Mouse (Mus musculus): Measurements from ENCODE around the gene Tep1.
A peak's percentile ranks its signal among the peaks of the same experiment; 100 is the strongest.

Tep1 gene

GRCm38 (mm10) chr14:50795261-50795935, 75.0 kb downstream of the Tep1 start:
- no peak for DNase-seq (ENCODE audit: low read depth, low spot score)

GRCm38 (mm10) chr14:50788157-50788556, 82.2 kb downstream of the Tep1 start:
- DNase-seq (ENCODE audit: low read depth, low spot score), result no peak

DNA sequence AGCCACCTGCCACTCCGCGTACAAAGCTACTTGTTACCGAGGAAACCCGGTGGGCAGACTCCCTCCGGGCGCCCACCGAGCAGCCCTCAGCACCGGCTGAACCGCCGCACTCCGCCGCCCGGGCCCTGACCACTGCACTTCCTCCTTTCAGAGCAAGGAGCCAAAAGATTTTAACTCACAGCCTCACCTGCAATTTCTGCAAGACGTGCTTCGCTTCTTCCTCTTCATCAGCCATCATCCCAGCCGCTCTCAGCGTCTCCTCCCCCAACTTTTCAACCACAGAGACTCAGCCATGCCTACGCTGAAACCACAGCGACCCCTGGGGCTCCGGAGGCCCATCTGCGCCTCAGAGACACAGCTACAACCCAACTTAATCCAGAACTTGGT, 85.1 kb downstream of the Tep1 start, which contains the start of gene Ttc5:
TSS of gene Ttc5 (minus strand) at position 269 of the 387 bp plus-strand sequence.
- DNase-seq (ENCODE audit: low read depth, low spot score), result peak; percentile 81

DNA sequence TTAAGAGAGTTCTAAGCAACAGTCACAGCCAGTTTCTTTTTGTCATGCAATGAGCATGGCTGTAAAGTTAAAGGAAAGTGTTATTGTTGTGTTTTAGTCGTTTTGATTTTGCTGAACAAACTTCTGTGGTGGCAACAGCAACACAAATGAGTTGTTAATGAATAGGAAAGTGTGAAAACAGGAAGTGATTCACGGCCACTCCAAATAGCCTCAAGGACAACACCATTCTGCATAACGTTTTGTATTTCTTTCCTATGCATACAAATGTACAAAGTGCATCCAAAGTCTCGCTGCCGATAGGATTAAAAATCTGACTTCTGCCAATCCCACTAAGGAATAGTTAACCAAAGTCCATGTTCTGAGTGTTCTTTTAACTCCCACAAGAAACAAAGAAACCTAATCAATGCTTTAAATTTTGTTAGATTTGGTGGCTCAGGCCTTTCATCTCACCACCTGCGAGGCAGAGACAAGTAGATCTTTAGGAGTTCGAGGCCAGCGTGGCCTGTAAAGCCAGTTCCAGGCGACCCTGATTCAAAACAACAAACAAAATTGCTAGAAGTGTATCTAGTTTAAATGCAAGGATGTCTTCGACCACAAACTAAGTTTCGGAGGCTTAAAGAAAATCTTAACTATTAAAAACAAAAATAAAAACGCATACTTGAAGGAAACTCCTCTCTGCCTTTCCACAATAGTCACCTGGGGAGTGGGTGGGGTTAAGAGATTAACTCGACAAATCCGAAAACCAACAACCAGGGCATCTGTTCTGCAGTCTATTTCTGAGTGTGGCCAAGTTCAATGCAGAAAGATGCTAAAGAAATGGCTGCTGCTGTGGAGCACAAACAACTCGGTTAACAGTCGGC, 85.7 kb downstream of the Tep1 start:
- no peak for DNase-seq (ENCODE audit: low read depth, low spot score)

DNA sequence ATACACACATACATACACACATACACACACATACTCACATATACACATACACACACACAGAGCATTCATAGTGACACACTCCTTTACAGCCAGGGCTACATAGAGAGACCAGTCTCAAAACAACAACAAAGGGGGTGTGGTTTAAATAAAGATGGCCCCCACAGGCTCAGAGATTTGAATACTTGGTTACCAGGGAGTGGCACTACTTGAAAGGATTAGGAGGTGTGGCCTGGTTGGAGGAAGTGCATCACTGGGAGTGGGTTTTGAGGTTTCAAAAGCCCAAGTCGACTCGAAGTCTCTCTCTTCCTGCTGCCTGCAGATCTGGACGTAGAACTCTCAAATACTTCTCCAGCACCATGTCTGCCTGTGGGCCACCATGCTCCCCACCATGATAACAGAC, 88.2 kb downstream of the Tep1 start:
- no peak for DNase-seq (ENCODE audit: low read depth, low spot score)
